Mouse (Mus musculus) ES-Bruce4 (cell line): ENCODE data around the gene Parn.

Experiments
- CTCF ChIP-seq: IDR thresholded peaks from one replicate; pipeline ENCODE4 v1.8.1; 2011; ENCODE audit warnings: low read depth, low read length
- EP300 ChIP-seq: IDR thresholded peaks from 2 replicates; pipeline ENCODE4 v1.6.1; 2011; ENCODE audit warnings: low read depth, low read length; ENCODE audit not compliant: insufficient read depth

DNA sequence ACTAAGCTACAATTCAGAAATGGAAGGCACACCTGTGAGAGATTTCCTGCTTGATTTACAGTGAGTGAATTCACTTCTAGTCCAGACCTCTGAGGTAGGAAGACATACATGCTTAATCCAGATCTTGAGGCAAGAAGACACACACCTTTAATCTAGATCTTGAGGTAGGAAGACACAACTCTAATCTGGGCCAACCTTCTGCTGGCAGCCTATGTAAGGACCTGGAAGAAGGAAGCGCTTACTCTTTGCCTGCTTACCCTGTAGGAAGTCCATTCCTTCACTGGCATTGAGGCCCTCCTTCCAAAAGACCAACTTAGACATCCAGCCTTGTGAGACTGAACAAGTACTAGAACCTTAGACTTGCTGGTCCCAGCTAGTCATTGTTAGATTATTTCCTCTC, 1.3 kb upstream of the Parn start:
- TF ChIP-seq EP300 (no peak), CTCF (no peak)
